Mouse (Mus musculus): ENCODE results near the gene Ctsd.

DNA sequence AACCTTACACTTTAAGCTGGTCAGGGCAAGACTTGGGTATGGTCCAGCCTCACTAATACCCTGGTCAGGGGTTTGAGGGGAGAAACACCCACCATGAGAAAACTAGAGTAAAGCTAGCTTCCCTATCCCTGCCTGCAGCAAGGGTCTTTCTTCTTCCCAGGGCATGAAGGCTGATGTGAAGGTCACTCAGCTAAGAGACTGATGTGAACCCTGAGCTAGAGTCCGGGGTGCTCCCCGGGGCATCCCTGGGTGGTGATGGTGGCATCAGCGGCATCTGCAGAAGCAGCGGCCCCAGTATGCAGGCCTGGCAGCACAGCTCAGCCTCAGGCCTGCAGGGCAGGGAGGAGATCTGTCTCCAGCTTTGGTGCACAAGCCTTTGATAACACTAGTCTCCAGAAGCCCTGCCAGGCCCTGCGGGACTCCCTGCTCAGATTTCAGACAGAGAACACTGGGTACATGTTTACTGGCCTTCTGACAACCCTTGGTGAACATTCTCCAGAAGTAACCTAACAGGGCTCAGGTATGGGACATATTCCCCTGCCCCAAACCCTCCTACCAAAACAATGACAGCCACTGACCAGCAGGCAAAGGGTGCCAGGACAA, 13.3 kb downstream of the Ctsd start:
- TF ChIP-seq CTCF (IDR thresholded peaks at IDR 0.05; ENCODE audit: insufficient read depth, low read depth, low read length) (no peak), POLR2A (IDR thresholded peaks at IDR 0.05; ENCODE audit: insufficient read depth, low read depth, low read length) (no peak)
